25 mouse cellular contexts compared by ENCODE assay signal in genomic region chr9:10368971-10369370, GRCm38 (mm10).
"Had no signal": no experiment of that assay in that cellular context is flagged by ENCODE, and none has a peak within 500 bp of the region (broad histone marks: within the 10 kb centered on the region; RNA-seq: fewer than 3 reads in every experiment).

No protein-coding gene starts in this region.

- H3K9ac ChIP-seq: heart, embryonic 13.5 days; heart, embryonic 15.5 days; hindbrain, embryonic 13.5 days; hindbrain, embryonic 15.5 days; kidney, embryonic 15.5 days; limb, embryonic 12.5 days; liver, embryonic 13.5 days had no signal

- H3K9me3 ChIP-seq: heart, embryonic 13.5 days; heart, embryonic 15.5 days; hindbrain, embryonic 13.5 days; hindbrain, embryonic 15.5 days; kidney, embryonic 15.5 days; limb, embryonic 10.5 days; limb, embryonic 12.5 days; liver, embryonic 13.5 days had no signal

- H3K4me2 ChIP-seq: heart, embryonic 11.5 days; heart, embryonic 13.5 days; heart, embryonic 15.5 days; hindbrain, embryonic 13.5 days; hindbrain, embryonic 15.5 days; kidney, embryonic 15.5 days; limb, embryonic 12.5 days; liver, embryonic 11.5 days; liver, embryonic 13.5 days had no signal

- DNase-seq: gastrocnemius, postnatal 14 days; gastrocnemius, postnatal 36 days; heart, adult 11 months; heart, adult 2 months; heart, postnatal 14 days; heart, postnatal 36 days; kidney, adult 11 months; kidney, adult 2 months; kidney, postnatal 10 days; kidney, postnatal 36 days; layer of hippocampus, adult 9-11 months; layer of hippocampus, postnatal 36 days; liver; liver, embryonic 13.5 days had no signal

- H3K27me3 ChIP-seq: heart, embryonic 13.5 days; heart, embryonic 15.5 days; hindbrain, embryonic 13.5 days; hindbrain, embryonic 15.5 days; kidney, embryonic 15.5 days; limb, embryonic 12.5 days; liver, embryonic 13.5 days had no signal

- H3K27ac ChIP-seq: heart, adult 2 months; heart, embryonic 13.5 days; heart, embryonic 15.5 days; hindbrain, embryonic 13.5 days; hindbrain, embryonic 15.5 days; hindbrain, postnatal 0 days; kidney, embryonic 15.5 days; limb, embryonic 10.5 days; limb, embryonic 12.5 days; liver, embryonic 13.5 days had no signal

- ATAC-seq: hindbrain, postnatal 0 days; intestine, embryonic 16.5 days had no signal

- H3K4me1 ChIP-seq: heart, embryonic 13.5 days; heart, embryonic 15.5 days; hindbrain, embryonic 15.5 days; kidney, embryonic 15.5 days; limb, embryonic 12.5 days; liver, embryonic 13.5 days had no signal

- H3K36me3 ChIP-seq: heart, embryonic 13.5 days; heart, embryonic 15.5 days; hindbrain, embryonic 13.5 days; hindbrain, embryonic 15.5 days; kidney, embryonic 15.5 days; limb, embryonic 10.5 days; limb, embryonic 12.5 days; liver, embryonic 13.5 days had no signal

- H3K4me3 ChIP-seq: heart, adult 2 months; heart, embryonic 13.5 days; heart, embryonic 15.5 days; hindbrain, embryonic 13.5 days; hindbrain, embryonic 15.5 days; kidney, embryonic 15.5 days; limb, embryonic 10.5 days; limb, embryonic 12.5 days; liver, embryonic 13.5 days had no signal
